Mouse (Mus musculus) megakaryocyte progenitor cell, adult 5-6 weeks (primary cell): ENCODE data around the gene Cisd1. TPM values are rescaled to one million over a fixed set of nuclear protein-coding genes. Genes with fewer than 3 reads are reported as not detected.

Source experiments
- ATAC-seq: replicated peaks from 2 replicates; pipeline ENCODE4 v1.8.0; 2016; ENCODE audit warnings: mild to moderate bottlenecking, moderate TSS enrichment, inconsistent platforms; ENCODE audit not compliant: poor library complexity
- total RNA-seq, 2 experiments: library from RNA; stranded (forward) in 1 of 2; stranded (reverse) in 1 of 2; fragments of 157-497, 149-512 nt in 1 of 2; fragments of 200-1000 nt in 1 of 2; gene quantifications; 2 replicates each; pipeline versions ENCODE4 v1.2.3 to v1.2.4; 2015 to 2017

The Cisd1 gene
- total RNA-seq (2015) (32.8 and 36.6 TPM in 2 replicates), total RNA-seq (2017) (14.7 and 15.4 TPM in 2 replicates)

- ATAC-seq = peak; percentile 33
Observed at GRCm38 (mm10) chr10:71344579-71345143, at the start of gene Cisd1. Cisd1 (minus strand) TSS chr10:71344954.

DNA sequence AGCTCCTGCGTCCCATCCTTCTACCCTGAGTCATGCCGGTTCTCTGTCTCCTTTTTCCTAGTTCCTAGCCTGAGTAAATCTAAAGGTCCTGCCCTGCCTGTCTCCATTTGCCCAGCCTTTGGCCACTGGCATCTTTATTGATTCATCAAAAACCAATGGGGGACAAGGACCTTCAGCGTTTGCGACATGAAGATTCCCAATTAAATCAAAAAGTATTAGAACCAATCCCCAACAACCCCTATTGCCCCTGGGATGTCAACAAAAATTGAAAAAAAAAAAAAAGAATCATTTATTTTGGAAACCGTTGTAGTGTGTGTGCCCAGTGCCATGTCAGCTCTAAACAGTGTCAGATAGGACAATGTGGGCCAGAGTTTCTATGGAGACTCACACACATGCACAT lies 44.6 kb upstream of the Cisd1 start:
- no peak for ATAC-seq

DNA sequence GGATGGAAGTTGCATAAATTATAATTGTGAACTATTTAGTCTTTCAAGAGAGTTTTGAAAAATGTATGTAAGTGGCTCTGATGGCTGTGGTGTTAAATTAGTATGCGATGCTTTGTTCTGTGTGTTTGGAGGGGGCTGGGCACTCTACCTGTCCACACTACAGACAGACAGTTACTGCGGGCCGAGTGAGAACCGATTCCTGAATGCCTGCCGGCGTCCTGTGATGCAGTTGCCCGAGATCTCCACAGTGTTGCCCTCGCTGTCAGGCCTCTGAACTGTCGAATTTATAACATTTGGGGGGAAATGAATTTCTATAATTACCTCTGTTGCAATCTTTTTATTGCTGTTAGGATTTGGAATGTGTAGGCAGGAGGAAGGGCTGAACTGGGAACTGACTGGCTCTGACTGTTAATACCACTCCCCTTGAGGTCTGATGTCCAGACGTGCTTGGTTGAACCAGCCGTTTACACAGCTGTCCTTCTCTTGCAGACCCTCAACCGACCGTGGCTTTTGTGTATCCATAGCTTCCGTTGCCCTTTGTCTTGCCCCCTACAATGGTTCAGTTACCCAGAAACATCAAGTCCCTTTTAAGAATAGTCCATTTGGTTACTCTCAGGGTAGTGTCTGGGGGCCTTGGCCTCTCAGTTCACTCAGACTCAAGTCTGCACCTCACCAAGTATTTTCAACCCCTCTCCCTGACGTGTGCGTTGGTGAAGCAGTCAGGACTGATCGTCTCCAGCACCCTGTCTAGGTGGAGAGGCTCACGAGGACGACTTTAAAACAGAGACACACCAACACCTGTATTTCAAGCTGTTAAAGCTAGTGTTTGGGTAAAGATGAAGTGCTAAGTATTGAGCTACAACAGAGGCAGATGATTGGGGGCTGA lies 39.6 kb upstream of the Cisd1 start:
- no peak for ATAC-seq

DNA sequence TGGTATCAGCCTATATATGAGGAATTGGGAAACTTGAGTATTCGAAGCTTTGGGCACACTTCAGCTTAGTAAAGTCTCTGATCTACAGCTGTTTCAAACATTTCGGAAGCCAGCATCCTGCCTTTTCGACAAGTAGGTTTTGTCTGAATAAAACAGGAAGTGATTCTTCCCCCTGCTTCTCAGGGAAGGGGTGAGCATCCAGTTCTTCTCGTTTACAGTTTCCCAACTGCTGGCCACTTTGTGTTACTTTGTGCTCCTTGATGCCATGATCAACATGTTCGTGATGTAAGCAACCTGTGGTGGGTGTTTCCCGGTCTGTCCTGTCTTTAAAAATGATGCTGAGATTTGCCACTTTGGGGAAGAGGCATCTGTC lies 38.8 kb upstream of the Cisd1 start:
- ATAC-seq = peak; percentile 51

- ATAC-seq = no peak; the same call in 1 of the 2 replicates
Observed at GRCm38 (mm10) chr10:71382858-71383551, 38.3 kb upstream of the Cisd1 start.

- ATAC-seq = no peak
Observed at GRCm38 (mm10) chr10:71382109-71382508, 37.4 kb upstream of the Cisd1 start.

GRCm38 (mm10) chr10:71381471-71382033 lies 36.8 kb upstream of the Cisd1 start:
- no peak for ATAC-seq

DNA sequence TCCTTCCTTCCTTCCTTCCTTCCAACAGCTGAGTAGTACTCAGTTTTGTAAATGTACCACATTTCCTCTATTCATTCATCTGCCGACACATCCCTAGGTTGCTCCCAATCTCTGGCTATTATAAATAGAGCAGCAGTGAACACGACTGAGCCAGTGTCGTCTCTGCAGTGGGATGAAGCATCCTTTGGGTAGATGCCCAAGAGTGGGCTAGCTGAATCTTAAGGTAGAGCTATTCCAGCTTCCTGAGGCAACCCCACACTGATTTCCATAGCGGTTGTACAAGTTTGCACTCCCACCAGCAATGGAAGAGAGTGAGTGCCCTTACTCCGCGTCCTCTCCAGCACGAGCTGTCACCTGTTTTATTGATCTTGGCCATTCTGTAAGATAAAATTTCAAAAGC lies 35.7 kb upstream of the Cisd1 start:
- no peak for ATAC-seq

DNA sequence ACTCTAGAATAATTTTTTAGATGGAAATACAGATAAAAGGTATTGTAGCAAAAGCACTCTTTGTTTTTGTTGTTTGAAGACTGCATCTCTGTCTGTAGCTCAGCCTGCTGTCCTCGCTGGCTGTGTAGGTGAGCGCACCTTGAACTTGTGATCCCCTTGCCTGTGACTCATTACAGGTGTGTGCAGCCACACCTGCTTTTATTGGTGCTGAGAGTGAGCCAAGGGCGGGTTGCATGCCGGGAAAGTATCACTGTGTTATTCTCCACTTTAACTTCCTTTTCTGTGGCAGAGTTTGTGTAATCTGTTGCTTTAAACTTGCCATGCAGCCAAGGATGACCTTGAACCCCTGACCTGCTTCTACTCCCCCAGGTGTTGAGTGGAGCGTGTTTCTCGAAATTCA lies 31.3 kb upstream of the Cisd1 start:
- ATAC-seq = no peak

GRCm38 (mm10) chr10:71373706-71374105 lies 29.0 kb upstream of the Cisd1 start:
- ATAC-seq = no peak

DNA sequence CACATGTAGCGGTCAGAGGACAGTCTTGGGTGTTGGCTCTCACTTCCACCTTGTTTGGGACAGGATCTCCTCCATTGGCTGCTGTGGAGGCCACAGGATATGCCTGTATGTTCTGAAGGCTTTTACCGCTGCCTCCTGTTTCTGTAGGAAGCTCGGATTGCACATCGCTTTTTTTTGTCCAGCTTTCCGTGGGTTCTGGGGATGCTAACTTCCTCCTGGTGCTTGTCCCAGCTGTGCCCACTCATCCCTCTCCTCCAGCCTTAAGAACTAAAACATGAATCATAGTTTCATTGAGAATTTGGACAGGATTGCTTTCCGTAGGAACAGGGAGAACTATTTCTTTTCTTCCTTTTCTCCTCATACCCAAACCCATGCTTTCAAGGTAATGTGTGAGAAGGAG lies 27.1 kb upstream of the Cisd1 start:
- ATAC-seq = no peak

DNA sequence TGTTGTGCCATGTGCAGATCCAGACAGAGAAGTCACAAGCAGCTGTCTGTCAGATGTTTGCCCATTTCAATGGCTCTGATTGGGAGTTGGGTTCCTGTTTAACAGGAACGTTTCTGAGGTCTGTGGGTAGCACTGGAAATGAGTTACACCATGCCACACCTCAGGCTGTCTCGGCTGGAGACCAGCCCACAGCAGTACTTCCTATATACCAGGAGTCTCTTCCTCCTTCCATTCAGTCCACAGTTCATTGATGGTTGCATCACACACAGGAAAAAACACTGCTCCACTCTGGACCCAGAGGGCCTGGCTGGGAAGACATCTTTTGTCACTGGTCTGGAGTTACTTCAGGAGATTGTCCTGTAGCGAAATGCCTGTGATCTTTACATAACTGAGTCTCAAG lies 24.7 kb upstream of the Cisd1 start:
- ATAC-seq = peak; percentile 97

- ATAC-seq = no peak
Observed at GRCm38 (mm10) chr10:71368128-71368940, 23.6 kb upstream of the Cisd1 start.

DNA sequence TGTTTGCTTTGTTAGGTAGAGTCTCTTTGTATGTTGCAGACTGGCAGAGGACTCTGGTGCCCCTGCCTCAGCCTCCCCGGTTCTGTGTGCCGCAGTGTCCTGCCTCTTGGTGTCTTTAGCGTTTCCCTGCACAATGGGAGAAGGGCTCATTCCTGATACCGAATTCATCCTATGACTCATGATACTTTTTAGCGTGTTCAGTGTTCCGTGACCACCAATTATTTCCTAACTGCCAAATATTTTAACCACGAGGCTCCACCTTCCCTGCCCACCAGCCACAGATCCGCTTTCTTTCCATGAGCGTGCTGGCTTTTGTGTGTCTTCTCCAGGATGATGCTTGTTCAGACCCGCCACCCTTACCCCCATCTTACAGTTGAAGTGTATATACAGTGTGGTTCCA lies 19.1 kb upstream of the Cisd1 start:
- ATAC-seq = peak; percentile 36

GRCm38 (mm10) chr10:71363440-71363839 lies 18.7 kb upstream of the Cisd1 start:
- ATAC-seq = no peak

DNA sequence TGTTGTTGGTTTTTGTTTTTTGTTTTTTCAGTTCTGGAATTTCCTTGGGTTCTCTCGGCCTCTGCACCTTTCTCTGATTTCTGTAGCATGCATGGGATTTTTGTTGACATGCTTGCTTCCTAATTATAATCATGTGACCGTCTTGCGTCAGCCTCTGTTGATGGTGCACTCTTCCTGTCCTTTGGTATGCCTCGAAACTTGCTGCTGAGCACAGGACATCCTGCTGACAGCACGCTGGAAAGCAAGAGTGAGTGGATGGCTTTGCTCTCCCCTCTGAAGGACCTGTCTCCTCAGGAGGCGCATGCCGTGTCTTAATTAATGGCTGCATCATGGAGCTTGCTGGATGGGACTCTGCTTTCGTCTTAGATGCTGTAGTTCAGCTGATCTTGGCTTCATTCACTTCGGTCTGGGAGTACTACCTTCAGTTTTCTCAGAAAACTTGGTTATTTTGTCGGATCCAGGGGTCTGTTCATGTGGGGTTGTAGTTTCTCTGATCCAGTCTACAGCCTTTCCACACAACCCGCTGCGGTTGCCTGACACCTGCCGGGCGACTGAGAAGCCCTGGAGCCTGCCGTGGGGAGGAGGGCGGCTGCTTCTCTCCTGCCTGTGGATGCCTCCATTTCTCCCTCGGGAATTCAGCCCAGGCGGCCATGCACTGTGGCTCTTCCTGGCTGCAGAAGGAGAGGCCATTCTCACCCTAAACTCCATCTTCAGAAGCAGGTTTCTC lies 17.2 kb upstream of the Cisd1 start:
- ATAC-seq = peak; percentile 78

GRCm38 (mm10) chr10:71361044-71361443 lies 16.3 kb upstream of the Cisd1 start:
- ATAC-seq = no peak

- no peak for ATAC-seq
Observed at GRCm38 (mm10) chr10:71354947-71355346, 10.2 kb upstream of the Cisd1 start.

- ATAC-seq = no peak
Observed at GRCm38 (mm10) chr10:71353850-71354249, 9.1 kb upstream of the Cisd1 start.

DNA sequence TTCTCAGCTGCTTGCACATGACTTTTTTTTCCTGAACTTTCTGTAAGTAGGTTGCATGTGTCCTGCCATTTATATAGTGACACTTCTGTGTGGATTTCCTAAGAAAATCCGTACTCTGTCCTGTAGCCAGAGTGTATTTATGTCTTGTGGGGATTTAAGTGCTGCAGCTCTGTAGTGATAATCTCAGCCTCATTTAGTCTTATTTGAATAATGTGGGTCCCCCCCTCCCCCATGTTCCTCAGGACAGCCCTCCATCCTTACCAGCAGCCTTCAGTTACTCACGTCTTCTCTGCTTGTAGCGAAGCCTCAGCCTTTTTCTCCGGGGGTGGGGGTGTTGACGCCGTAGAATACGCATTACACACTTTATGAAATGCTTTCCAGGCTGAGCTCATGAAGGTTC lies 6.5 kb upstream of the Cisd1 start:
- ATAC-seq = no peak
